Mouse (Mus musculus): Measurements from ENCODE around the gene Mtg1. TPM values are rescaled to one million over a fixed set of nuclear protein-coding genes. Genes with fewer than 3 reads are reported as not detected.

Gene Mtg1
- polyA plus RNA-seq, 1 experiment from 2014 or later = 36.8 TPM

- no peak overlapping the region for H3K4me3 ChIP-seq (ENCODE audit: low read length)
- H3K9ac ChIP-seq (ENCODE audit: low read length) = no peak overlapping the region
- H3K4me1 ChIP-seq (ENCODE audit: control insufficient read depth, insufficient read depth, low read length) = peaks cover 4% of the 10 kb centered on the region
- WGBS = 6% methylated on average over 14 of the region's 14 CpGs
- no peaks in the 10 kb centered on the region for H3K27me3 ChIP-seq (ENCODE audit: control insufficient read depth, insufficient read depth, low read length)
- no peaks in the 10 kb centered on the region for H3K36me3 ChIP-seq (ENCODE audit: control insufficient read depth, insufficient read depth)
- no peaks in the 10 kb centered on the region for H3K9me3 ChIP-seq (replicated peaks; ENCODE audit: control insufficient read depth, low read length)
- H3K4me2 ChIP-seq (ENCODE audit: low read depth, low read length) = no peak overlapping the region
- ATAC-seq (replicated peaks; ENCODE audit: extremely low read depth, insufficient read depth, low FRiP score) = no peak
- no peak overlapping the region for H3K27ac ChIP-seq (ENCODE audit: low read length)
Measured at GRCm38 (mm10) chr7:140141350-140141749, 4.0 kb downstream of the Mtg1 start.

DNA sequence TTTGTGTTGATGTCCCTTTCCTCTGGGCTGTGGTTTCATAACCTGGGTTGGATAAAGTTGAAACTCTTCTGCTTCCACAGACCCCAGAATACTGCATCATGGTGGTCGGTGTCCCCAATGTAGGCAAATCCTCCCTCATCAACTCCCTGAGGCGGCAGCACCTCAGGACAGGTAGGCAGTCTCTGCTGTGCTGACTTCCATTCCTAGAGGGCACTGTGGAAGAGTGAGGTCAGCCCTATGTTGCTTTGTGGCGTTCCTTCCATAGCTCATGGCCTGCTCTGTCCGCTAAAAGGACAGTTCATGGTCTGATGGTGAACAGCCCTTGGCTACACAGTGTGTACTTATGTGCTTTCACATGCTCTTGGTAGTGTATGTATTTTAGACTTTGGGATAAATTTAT lies 7.2 kb downstream of the Mtg1 start:
- Histone ChIP-seq H3K36me3 (ENCODE audit: control insufficient read depth, insufficient read depth) (peaks cover 6% of the 10 kb centered on the region), H3K4me2 (ENCODE audit: low read depth, low read length) (no peak overlapping the region), H3K4me3 (ENCODE audit: low read length) (no peak overlapping the region), H3K4me1 (ENCODE audit: control insufficient read depth, insufficient read depth, low read length) (no peaks in the 10 kb centered on the region), H3K27ac (ENCODE audit: low read length) (no peak overlapping the region), H3K27me3 (ENCODE audit: control insufficient read depth, insufficient read depth, low read length) (no peaks in the 10 kb centered on the region), H3K9ac (ENCODE audit: low read length) (no peak overlapping the region), H3K9me3 (replicated peaks; ENCODE audit: control insufficient read depth, low read length) (no peaks in the 10 kb centered on the region)
- no peak for ATAC-seq (replicated peaks; ENCODE audit: extremely low read depth, insufficient read depth, low FRiP score)
- 84% methylated on average over 4 of the region's 4 CpGs for WGBS

- Histone ChIP-seq H3K9ac (ENCODE audit: low read length) (peak overlapping the region; percentile 58), H3K27me3 (ENCODE audit: control insufficient read depth, insufficient read depth, low read length) (peaks cover 37% of the 10 kb centered on the region), H3K4me1 (ENCODE audit: control insufficient read depth, insufficient read depth, low read length) (peaks cover 9% of the 10 kb centered on the region), H3K4me3 (ENCODE audit: low read length) (peak overlapping the region; percentile 38), H3K27ac (ENCODE audit: low read length) (no peak overlapping the region), H3K9me3 (replicated peaks; ENCODE audit: control insufficient read depth, low read length) (no peaks in the 10 kb centered on the region), H3K4me2 (ENCODE audit: low read depth, low read length) (peak overlapping the region; percentile 60), H3K36me3 (ENCODE audit: control insufficient read depth, insufficient read depth) (no peaks in the 10 kb centered on the region)
- ATAC-seq (replicated peaks; ENCODE audit: extremely low read depth, insufficient read depth, low FRiP score) = no peak
- 5% methylated on average over 28 of the region's 28 CpGs for WGBS
Measured at GRCm38 (mm10) chr7:140153383-140153782, 16.0 kb downstream of the Mtg1 start.

GRCm38 (mm10) chr7:140153829-140154217 lies 16.5 kb downstream of the Mtg1 start:
- Histone ChIP-seq H3K4me3 (ENCODE audit: low read length) (no peak overlapping the region; the same call in 1 of the 2 replicates), H3K4me1 (ENCODE audit: control insufficient read depth, insufficient read depth, low read length) (peaks cover 9% of the 10 kb centered on the region), H3K27ac (ENCODE audit: low read length) (no peak overlapping the region), H3K9ac (ENCODE audit: low read length) (peak overlapping the region; percentile 58; the same call in 1 of the 2 replicates), H3K4me2 (ENCODE audit: low read depth, low read length) (peak overlapping the region; percentile 48), H3K27me3 (ENCODE audit: control insufficient read depth, insufficient read depth, low read length) (peaks cover 37% of the 10 kb centered on the region), H3K9me3 (replicated peaks; ENCODE audit: control insufficient read depth, low read length) (no peaks in the 10 kb centered on the region), H3K36me3 (ENCODE audit: control insufficient read depth, insufficient read depth) (no peaks in the 10 kb centered on the region)
- WGBS = 23% methylated on average over 4 of the region's 4 CpGs
- ATAC-seq (replicated peaks; ENCODE audit: extremely low read depth, insufficient read depth, low FRiP score) = no peak

DNA sequence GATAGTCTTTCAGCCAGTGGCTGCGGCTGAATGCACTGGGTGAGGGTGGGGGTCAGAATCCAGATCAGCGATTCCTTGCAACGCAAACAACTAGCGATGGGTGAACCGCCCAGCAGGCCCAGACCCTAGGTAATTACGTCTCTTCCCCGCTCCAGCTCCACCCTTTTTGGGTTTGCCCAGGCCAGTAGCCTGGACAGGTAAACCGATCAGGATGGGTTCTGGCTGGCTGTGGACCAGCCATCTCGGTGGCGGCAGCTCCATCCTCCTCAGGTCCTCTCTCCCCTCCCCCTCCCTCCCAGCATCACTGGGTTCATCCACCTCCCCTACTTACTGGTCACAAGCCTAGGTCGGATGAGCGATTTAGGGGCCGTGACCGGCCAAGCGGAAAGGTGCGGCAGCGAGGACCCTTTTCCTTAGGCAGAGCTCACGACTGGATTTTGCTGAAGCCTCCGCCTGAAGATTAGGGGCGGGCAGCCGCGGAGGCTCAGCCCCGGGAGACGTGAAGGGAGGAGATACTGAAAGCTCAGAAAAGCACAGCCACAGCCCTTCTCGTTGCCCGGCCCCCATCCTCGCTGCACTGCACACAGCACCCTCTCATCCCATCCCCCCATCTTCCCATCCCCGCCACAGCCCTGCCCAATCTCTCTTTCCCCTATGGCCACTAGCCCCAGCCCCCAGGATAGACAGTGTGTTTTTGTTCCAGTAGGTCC lies 17.0 kb downstream of the Mtg1 start, which contains the start of gene Sprn:
Gene Sprn, minus strand, starts transcription at position 660 of the 710 bp plus-strand sequence.
- Histone ChIP-seq H3K4me1 (ENCODE audit: control insufficient read depth, insufficient read depth, low read length) (peaks cover 9% of the 10 kb centered on the region), H3K4me2 (ENCODE audit: low read depth, low read length) (peak within 1 kb of the TSS; percentile 48), H3K27me3 (ENCODE audit: control insufficient read depth, insufficient read depth, low read length) (peaks cover 39% of the 10 kb centered on the region), H3K9ac (ENCODE audit: low read length) (peak within 1 kb of the TSS; percentile 9; the same call in 1 of the 2 replicates), H3K27ac (ENCODE audit: low read length) (no peak within 1 kb of the TSS), H3K9me3 (replicated peaks; ENCODE audit: control insufficient read depth, low read length) (no peaks in the 10 kb centered on the region), H3K4me3 (ENCODE audit: low read length) (peak within 1 kb of the TSS; percentile 20), H3K36me3 (ENCODE audit: control insufficient read depth, insufficient read depth) (no peaks in the 10 kb centered on the region)
- ATAC-seq (replicated peaks; ENCODE audit: extremely low read depth, insufficient read depth, low FRiP score) = no peak
- WGBS = 6% methylated on average over 28 of the region's 28 CpGs

GRCm38 (mm10) chr7:140160363-140160762 lies 23.0 kb downstream of the Mtg1 start:
- H3K36me3 ChIP-seq (ENCODE audit: control insufficient read depth, insufficient read depth) = no peaks in the 10 kb centered on the region
- 82% methylated on average over 3 of the region's 3 CpGs for WGBS
- H3K9ac ChIP-seq (ENCODE audit: low read length) = no peak overlapping the region
- no peak overlapping the region for H3K27ac ChIP-seq (ENCODE audit: low read length)
- ATAC-seq (replicated peaks; ENCODE audit: extremely low read depth, insufficient read depth, low FRiP score) = no peak
- peaks cover 14% of the 10 kb centered on the region for H3K27me3 ChIP-seq (ENCODE audit: control insufficient read depth, insufficient read depth, low read length)
- no peaks in the 10 kb centered on the region for H3K4me1 ChIP-seq (ENCODE audit: control insufficient read depth, insufficient read depth, low read length)
- no peak overlapping the region for H3K4me3 ChIP-seq (ENCODE audit: low read length)
- H3K9me3 ChIP-seq (replicated peaks; ENCODE audit: control insufficient read depth, low read length) = no peaks in the 10 kb centered on the region
- no peak overlapping the region for H3K4me2 ChIP-seq (ENCODE audit: low read depth, low read length)

DNA sequence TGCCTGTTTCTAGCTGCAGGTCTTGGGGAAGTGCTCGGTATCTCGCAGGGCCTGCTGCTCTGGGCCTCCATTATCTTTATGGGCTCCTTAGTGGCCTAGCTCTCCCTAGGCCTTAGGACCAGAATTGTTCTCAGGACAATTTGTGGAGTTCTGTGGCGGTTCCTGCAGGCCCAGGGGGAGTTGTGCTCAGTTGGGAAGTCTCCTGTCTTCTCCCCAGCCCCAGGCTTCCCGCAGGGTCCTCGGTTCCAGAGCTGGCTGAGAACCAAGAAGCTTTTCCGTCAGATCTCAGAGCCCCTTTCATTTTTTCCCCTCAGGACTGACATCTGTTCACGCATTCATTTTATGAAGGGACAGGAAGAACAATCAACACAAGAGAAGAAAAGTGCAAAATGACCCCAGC lies 27.3 kb downstream of the Mtg1 start, which contains the start of gene Olfr522:
Gene Olfr522, minus strand, starts transcription at position 101 of the 400 bp plus-strand sequence.
- H3K4me2 ChIP-seq (ENCODE audit: low read depth, low read length) = no peak within 1 kb of the TSS
- H3K36me3 ChIP-seq (ENCODE audit: control insufficient read depth, insufficient read depth) = no peaks in the 10 kb centered on the region
- H3K27ac ChIP-seq (ENCODE audit: low read length) = no peak within 1 kb of the TSS
- ATAC-seq (replicated peaks; ENCODE audit: extremely low read depth, insufficient read depth, low FRiP score) = no peak
- 0 out of 2 replicates have a peak, but pooled peaks cover 2% of the 10 kb centered on the region for H3K27me3 ChIP-seq (ENCODE audit: control insufficient read depth, insufficient read depth, low read length)
- WGBS = 56% methylated on average over 7 of the region's 7 CpGs
- H3K9ac ChIP-seq (ENCODE audit: low read length) = no peak within 1 kb of the TSS
- H3K4me1 ChIP-seq (ENCODE audit: control insufficient read depth, insufficient read depth, low read length) = no peaks in the 10 kb centered on the region
- H3K4me3 ChIP-seq (ENCODE audit: low read length) = no peak within 1 kb of the TSS
- no peaks in the 10 kb centered on the region for H3K9me3 ChIP-seq (replicated peaks; ENCODE audit: control insufficient read depth, low read length)

DNA sequence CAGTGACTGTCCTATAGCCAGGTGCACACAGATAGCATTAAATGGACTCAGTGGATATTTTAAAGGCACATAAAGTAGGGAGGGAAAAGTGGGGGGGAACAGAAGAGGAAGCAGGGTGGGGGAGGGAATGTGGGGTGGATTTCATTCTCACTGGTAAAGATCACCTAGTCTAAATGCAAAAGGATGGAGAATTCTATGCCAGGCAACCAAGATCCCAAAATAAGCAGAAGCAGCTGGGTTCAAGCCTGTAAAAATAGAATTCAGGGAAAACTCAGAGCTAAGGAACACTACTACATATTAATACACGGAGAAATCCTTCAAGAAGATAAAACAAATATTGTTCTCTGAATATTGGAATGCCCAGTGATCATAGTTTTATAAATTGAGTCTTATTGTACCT lies 30.6 kb downstream of the Mtg1 start:
- ATAC-seq (replicated peaks; ENCODE audit: extremely low read depth, insufficient read depth, low FRiP score) = no peak
- no peaks in the 10 kb centered on the region for H3K36me3 ChIP-seq (ENCODE audit: control insufficient read depth, insufficient read depth)
- no peaks in the 10 kb centered on the region for H3K27me3 ChIP-seq (ENCODE audit: control insufficient read depth, insufficient read depth, low read length)
- 0 out of 2 replicates have a peak, but pooled peaks cover 2% of the 10 kb centered on the region for H3K9me3 ChIP-seq (replicated peaks; ENCODE audit: control insufficient read depth, low read length)
- WGBS = 58% methylated on average over 1 of the region's 1 CpGs
- no peak overlapping the region for H3K4me3 ChIP-seq (ENCODE audit: low read length)
- no peak overlapping the region for H3K27ac ChIP-seq (ENCODE audit: low read length)
- H3K4me2 ChIP-seq (ENCODE audit: low read depth, low read length) = no peak overlapping the region
- no peak overlapping the region for H3K9ac ChIP-seq (ENCODE audit: low read length)
- H3K4me1 ChIP-seq (ENCODE audit: control insufficient read depth, insufficient read depth, low read length) = no peaks in the 10 kb centered on the region

DNA sequence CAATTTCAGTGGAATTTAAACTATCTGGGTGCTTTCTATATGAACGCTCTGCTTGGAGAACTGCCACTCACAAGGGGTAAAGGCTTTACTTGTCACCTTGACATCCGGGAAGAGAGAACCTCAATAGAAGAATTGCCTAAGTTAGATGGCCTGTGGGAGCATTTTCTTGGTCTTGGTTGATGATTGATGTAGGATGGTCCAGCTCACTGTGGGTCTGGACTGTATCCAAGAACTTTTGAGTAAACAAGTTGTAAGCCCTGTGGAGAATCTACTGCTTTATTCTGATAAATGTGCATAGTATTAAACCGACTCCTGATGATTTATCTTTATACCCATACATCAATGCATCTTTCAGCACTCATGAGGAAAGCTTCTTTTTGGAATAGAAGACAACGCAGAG lies 32.0 kb downstream of the Mtg1 start:
- Histone ChIP-seq H3K27me3 (ENCODE audit: control insufficient read depth, insufficient read depth, low read length) (no peaks in the 10 kb centered on the region), H3K4me2 (ENCODE audit: low read depth, low read length) (no peak overlapping the region), H3K4me3 (ENCODE audit: low read length) (no peak overlapping the region), H3K9ac (ENCODE audit: low read length) (no peak overlapping the region), H3K27ac (ENCODE audit: low read length) (no peak overlapping the region), H3K36me3 (ENCODE audit: control insufficient read depth, insufficient read depth) (no peaks in the 10 kb centered on the region), H3K9me3 (replicated peaks; ENCODE audit: control insufficient read depth, low read length) (0 out of 2 replicates have a peak, but pooled peaks cover 2% of the 10 kb centered on the region), H3K4me1 (ENCODE audit: control insufficient read depth, insufficient read depth, low read length) (no peaks in the 10 kb centered on the region)
- ATAC-seq (replicated peaks; ENCODE audit: extremely low read depth, insufficient read depth, low FRiP score) = no peak
- WGBS = 74% methylated on average over 4 of the region's 4 CpGs
